In genomic region chr16:49858161-49858906, GRCm38 (mm10) we compare ENCODE assay signal across 7 mouse cellular contexts. TPM values are rescaled to one million over a fixed set of nuclear protein-coding genes. Genes with fewer than 3 reads are reported as not detected.
DNase-seq lines count a peak whose midpoint lies in the region; ATAC-seq and TF ChIP-seq lines count a peak whose summit lies in the region.

No protein-coding gene starts in this region.

- ATAC-seq in hindbrain, postnatal 0 days = no peak

- no peak for TF ChIP-seq CTCF in liver, adult 2 months (IDR thresholded peaks at IDR 0.05; ENCODE audit: low read depth, low read length)
- no peak for TF ChIP-seq CTCF in cortical plate, adult 2 months (IDR thresholded peaks at IDR 0.05; ENCODE audit: extremely low read depth, insufficient read depth, low read length)
- TF ChIP-seq CTCF in hindbrain, postnatal 0 days (IDR thresholded peaks at IDR 0.05; ENCODE audit: low read depth) = no peak

- H3K79me2 ChIP-seq in liver, adult 2 months (ENCODE audit: control insufficient read depth, insufficient read depth, low read length) = peaks cover 43% of the 10 kb centered on the region

- H3K36me3 ChIP-seq in liver, adult 2 months (ENCODE audit: control insufficient read depth, insufficient read depth, low read length) = peaks cover 5% of the 10 kb centered on the region; the same call in 1 of the 2 replicates
- no peaks in the 10 kb centered on the region for H3K36me3 ChIP-seq in hindbrain, postnatal 0 days (ENCODE audit: insufficient read depth, low read length)

- H3K9me3 ChIP-seq in hindbrain, postnatal 0 days (ENCODE audit: low read length) = no peaks in the 10 kb centered on the region

- H3K4me1 ChIP-seq in liver, adult 2 months (ENCODE audit: control insufficient read depth, insufficient read depth, low read length) = peaks cover 29% of the 10 kb centered on the region
- H3K4me1 ChIP-seq in cortical plate, adult 2 months (ENCODE audit: control insufficient read depth, insufficient read depth, low read length) = peaks cover 8% of the 10 kb centered on the region; the same call in 1 of the 2 replicates
- H3K4me1 ChIP-seq in hindbrain, postnatal 0 days (ENCODE audit: insufficient read depth, low read length) = no peaks in the 10 kb centered on the region

- peak overlapping the region; percentile 42 for H3K4me3 ChIP-seq in liver, adult 2 months (ENCODE audit: insufficient read depth, low read depth, low read length)
- H3K4me3 ChIP-seq in cortical plate, adult 2 months (ENCODE audit: insufficient read depth, low read length) = peak overlapping the region; percentile 67
- H3K4me3 ChIP-seq in hindbrain, postnatal 0 days (ENCODE audit: low read length) = peak overlapping the region; percentile 96

- peak overlapping the region; percentile 61 for H3K9ac ChIP-seq in liver, adult 2 months (ENCODE audit: low read depth, low read length)
- H3K9ac ChIP-seq in hindbrain, postnatal 0 days (replicated peaks; ENCODE audit: low read length) = no peak overlapping the region

- H3K27me3 ChIP-seq in liver, adult 2 months (ENCODE audit: control insufficient read depth, insufficient read depth, low read length) = no peaks in the 10 kb centered on the region
- H3K27me3 ChIP-seq in hindbrain, postnatal 0 days (ENCODE audit: insufficient read depth, low read length) = no peaks in the 10 kb centered on the region

- TF ChIP-seq POLR2A in liver, adult 2 months (IDR thresholded peaks at IDR 0.05; ENCODE audit: extremely low read depth, insufficient read depth, low read length) = no peak
- TF ChIP-seq POLR2A in cortical plate, adult 2 months (IDR thresholded peaks at IDR 0.05; ENCODE audit: extremely low read depth, insufficient read depth, low read length) = no peak

- 30% methylated on average over 9 of the region's 9 CpGs for whole genome bisulfite sequencing in liver, adult 2 months
- 68% methylated on average over 9 of the region's 9 CpGs for WGBS in hindbrain, postnatal 0 days

- H3K27ac ChIP-seq in liver, adult 2 months (replicated peaks; ENCODE audit: insufficient read depth, low read depth, low read length) = peak overlapping the region; percentile 46
- no peak overlapping the region for H3K27ac ChIP-seq in cortical plate, adult 2 months (ENCODE audit: insufficient read depth, low read length)
- H3K27ac ChIP-seq in hindbrain, postnatal 0 days = no peak overlapping the region

- peak; percentile 46 for DNase-seq in liver, adult 2 months (ENCODE audit: extremely low read depth, low read depth, low spot score)
- no peak for DNase-seq in liver
- DNase-seq in hindbrain, postnatal 0 days (ENCODE audit: low spot score) = no peak
- DNase-seq in naive thymus-derived CD4-positive, alpha-beta T cell, adult 2 months (ENCODE audit: low read depth) = peak; percentile 42
- no peak for DNase-seq in layer of hippocampus, postnatal 36 days
- no peak for DNase-seq in cerebellum, postnatal 14 days

- H3K4me2 ChIP-seq in hindbrain, postnatal 0 days (ENCODE audit: low read depth, low read length) = peak overlapping the region; percentile 72

RNA-seq across cellular contexts. Expression of gene Cd47, which starts 58.0 kb away (rescaled TPM):
- total RNA-seq in liver, adult 2 months (2014; rRNA removed) = 87.7 and 99.9 TPM in 2 replicates
- 34.7 and 40.3 TPM in 2 replicates for polyA plus RNA-seq in liver, adult 2 months (2012; rRNA removed)
- polyA plus RNA-seq in cortical plate, adult 2 months (2012; rRNA removed) = 108 and 112 TPM in 2 replicates
- total RNA-seq in hindbrain, postnatal 0 days (2014; rRNA removed) = 38.9 and 44.3 TPM in 2 replicates
- polyA plus RNA-seq in hindbrain, postnatal 0 days (2015; fragmentation: Nextera tagmentation; extraction: Ambion mirVana) = 235 and 238 TPM in 2 replicates
- total RNA-seq in layer of hippocampus, postnatal 36 days (2021) = 100 to 1,000 TPM; 223 to 229 TPM

Comparison
In these comparisons a context has a peak if more than half of its experiments do, and no peak if none do; other contexts are left out.
1. DNase-seq: peak in liver, adult 2 months (single experiment) and naive thymus-derived CD4-positive, alpha-beta T cell, adult 2 months (single experiment); none in liver (single experiment), hindbrain, postnatal 0 days (single experiment), layer of hippocampus, postnatal 36 days (0 of 2) and cerebellum, postnatal 14 days (0 of 2).
2. H3K4me3 ChIP-seq: peak in every context shown above with its lines; median percentile 96 in hindbrain, postnatal 0 days; 67 in cortical plate, adult 2 months; 42 in liver, adult 2 months.